Mouse (Mus musculus) liver, embryonic 13.5 days (tissue): Measurements from ENCODE around the gene Kcnn1. TPM values are rescaled to one million over a fixed set of nuclear protein-coding genes. Genes with fewer than 3 reads are reported as not detected.
A peak's percentile ranks its signal among the peaks of the same experiment; 100 is the strongest.

Experiments
- ATAC-seq: fragments of 200-750 bp; cut with Nextera tagmentation; 2 replicates; pipeline ENCODE4 v1.8.0; 2017; ENCODE audit warnings: low read depth, mild to moderate bottlenecking, moderate number of reproducible peaks, moderate library complexity
- DNase-seq: peaks from one replicate; pipeline ENCODE4 v3.0.0; 2022
- H3K27ac ChIP-seq: fragments of 300-500 bp; sonication (generic); 2 replicates; pipeline ENCODE4 v1.5.1; 2015; ENCODE audit warnings: moderate library complexity, mild to moderate bottlenecking, inconsistent platforms
- H3K27me3 ChIP-seq: fragments of 300-500 bp; sonication (generic); 2 replicates; pipeline ENCODE4 v1.6.1; 2015; ENCODE audit warnings: mild to moderate bottlenecking, inconsistent platforms
- H3K36me3 ChIP-seq: fragments of 300-500 bp; sonication (generic); 2 replicates; pipeline ENCODE4 v1.6.1; 2015; ENCODE audit warnings: mild to moderate bottlenecking, inconsistent platforms
- H3K4me1 ChIP-seq: fragments of 300-500 bp; sonication (generic); replicated peaks from 2 replicates; pipeline ENCODE4 v1.6.1; 2015; ENCODE audit warnings: inconsistent platforms
- H3K4me2 ChIP-seq: fragments of 300-500 bp; sonication (generic); 2 replicates; pipeline ENCODE4 v1.6.1; 2015; ENCODE audit warnings: inconsistent platforms, mild to moderate bottlenecking, moderate library complexity
- H3K4me3 ChIP-seq: fragments of 300-500 bp; sonication (generic); replicated peaks from 2 replicates; pipeline ENCODE4 v1.5.1; 2015; ENCODE audit warnings: mild to moderate bottlenecking, inconsistent platforms
- H3K9ac ChIP-seq: fragments of 300-500 bp; sonication (generic); 2 replicates; pipeline ENCODE4 v1.6.1; 2015; ENCODE audit warnings: mild to moderate bottlenecking, inconsistent platforms
- H3K9me3 ChIP-seq: fragments of 300-500 bp; sonication (generic); replicated peaks from 2 replicates; pipeline ENCODE4 v1.6.1; 2016; ENCODE audit warnings: inconsistent platforms
- WGBS: fragments of 180-500 bp; shearing (Covaris S2); methylation state at CpG from one replicate; pipeline ENCODE4 v1.1.7; 2015; ENCODE audit not compliant: insufficient replicate concordance; 5-methylcytosine and 5-hydroxymethylcytosine counted together
- polyA plus RNA-seq: library from polyadenylated mRNA; unstranded; fragments of >200 nt; fragmentation: Nextera tagmentation; extraction: Ambion mirVana; gene quantifications from 2 replicates; pipeline ENCODE4 v1.2.1, GENCODE M21; 2015

Kcnn1 gene
- polyA plus RNA-seq, 1 experiment from 2014 or later: 0.29 TPM

GRCm38 (mm10) chr8:70876382-70876781 lies 13.3 kb upstream of the Kcnn1 start:
- 28% methylated on average over 4 of the region's 4 CpGs for WGBS
- Histone ChIP-seq H3K27ac (no peak overlapping the region), H3K9ac (0 out of 2 replicates have a peak overlapping the region, but pooled peaks have one; percentile 22)

DNA sequence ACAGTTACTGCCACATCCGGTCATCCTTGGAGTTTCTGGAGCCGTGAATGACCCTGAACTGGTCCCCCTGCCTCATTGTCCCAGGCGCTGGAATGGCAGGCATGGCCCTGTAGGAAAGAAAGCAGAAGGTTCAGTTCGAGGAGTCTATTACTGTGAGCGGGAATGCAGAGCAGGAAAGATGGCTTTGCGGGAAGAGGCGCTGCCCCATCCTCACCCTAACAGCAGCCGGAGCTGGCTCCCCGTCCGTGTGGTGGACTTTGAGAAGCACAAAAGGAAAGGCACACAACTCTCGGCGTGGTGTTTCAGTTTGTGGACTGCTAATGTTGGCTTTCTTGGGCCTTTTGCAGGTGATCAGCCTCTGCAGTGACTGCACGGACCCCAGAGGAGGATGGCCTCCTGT lies 11.4 kb upstream of the Kcnn1 start:
- Histone ChIP-seq H3K9ac (no peak overlapping the region), H3K4me1 (peaks cover 41% of the 10 kb centered on the region), H3K27ac (no peak overlapping the region), H3K4me3 (no peak overlapping the region), H3K27me3 (peaks cover 4% of the 10 kb centered on the region), H3K9me3 (no peaks in the 10 kb centered on the region), H3K36me3 (no peaks in the 10 kb centered on the region), H3K4me2 (no peak overlapping the region)
- DNase-seq (no peak), ATAC-seq (no peak)
- WGBS: 85% methylated on average over 13 of the region's 13 CpGs

More at GRCm38 (mm10) chr8:70876382-70876781, 13.3 kb upstream of the Kcnn1 start:
- no peak overlapping the region for H3K4me2 ChIP-seq
- H3K4me3 ChIP-seq: no peak overlapping the region
- H3K9me3 ChIP-seq: no peaks in the 10 kb centered on the region
- ATAC-seq (no peak), DNase-seq (no peak)
- peaks cover 20% of the 10 kb centered on the region for H3K27me3 ChIP-seq
- peaks cover 30% of the 10 kb centered on the region for H3K4me1 ChIP-seq
- H3K36me3 ChIP-seq: no peaks in the 10 kb centered on the region

DNA sequence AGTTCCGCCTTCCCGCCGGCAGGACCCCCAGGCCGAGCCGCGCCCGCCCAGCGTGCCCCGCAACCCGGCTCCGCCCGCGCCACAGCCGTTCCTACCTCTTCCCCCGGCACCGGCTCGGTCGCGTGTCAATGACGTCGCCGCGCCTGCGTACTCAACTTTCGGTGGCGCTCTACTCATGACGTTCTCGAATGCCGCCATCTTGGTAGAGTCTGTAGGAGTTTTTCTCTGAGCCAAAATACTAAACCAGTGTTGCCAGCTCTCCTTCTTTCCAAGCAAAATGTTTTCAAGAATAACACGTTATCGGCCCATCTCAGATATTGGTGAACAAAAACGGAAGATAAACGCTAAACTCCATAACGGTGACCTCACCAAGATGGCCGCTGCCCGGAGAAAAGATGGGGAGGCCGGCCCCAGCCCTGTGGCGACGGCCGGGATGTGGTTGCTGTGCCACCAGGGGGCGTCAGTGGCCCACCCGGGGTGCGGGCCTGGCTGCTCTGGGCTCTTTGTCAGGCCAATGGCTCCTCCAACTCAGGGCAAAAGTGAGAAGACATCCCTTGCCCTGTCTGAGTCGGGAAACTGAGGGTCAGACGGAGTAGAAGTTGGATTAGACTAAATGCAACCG lies 10.4 kb upstream of the Kcnn1 start, which contains the start of gene Ccdc124:
Gene Ccdc124 (minus strand): TSS at position 572 of the 622 bp plus-strand sequence.
- H3K9me3 ChIP-seq: no peaks in the 10 kb centered on the region
- peak within 1 kb of the TSS; percentile 84 for H3K9ac ChIP-seq
- H3K4me3 ChIP-seq: peak within 1 kb of the TSS; percentile 88
- peaks cover 51% of the 10 kb centered on the region for H3K4me1 ChIP-seq
- peak; percentile 93 for DNase-seq
- no peaks in the 10 kb centered on the region for H3K27me3 ChIP-seq
- H3K27ac ChIP-seq: peak within 1 kb of the TSS; percentile 84
- H3K36me3 ChIP-seq: 0 out of 2 replicates have a peak, but pooled peaks cover 5% of the 10 kb centered on the region
- ATAC-seq: peak; percentile 85
- H3K4me2 ChIP-seq: peak within 1 kb of the TSS; percentile 92
- WGBS: 1% methylated on average over 46 of the region's 46 CpGs

DNA sequence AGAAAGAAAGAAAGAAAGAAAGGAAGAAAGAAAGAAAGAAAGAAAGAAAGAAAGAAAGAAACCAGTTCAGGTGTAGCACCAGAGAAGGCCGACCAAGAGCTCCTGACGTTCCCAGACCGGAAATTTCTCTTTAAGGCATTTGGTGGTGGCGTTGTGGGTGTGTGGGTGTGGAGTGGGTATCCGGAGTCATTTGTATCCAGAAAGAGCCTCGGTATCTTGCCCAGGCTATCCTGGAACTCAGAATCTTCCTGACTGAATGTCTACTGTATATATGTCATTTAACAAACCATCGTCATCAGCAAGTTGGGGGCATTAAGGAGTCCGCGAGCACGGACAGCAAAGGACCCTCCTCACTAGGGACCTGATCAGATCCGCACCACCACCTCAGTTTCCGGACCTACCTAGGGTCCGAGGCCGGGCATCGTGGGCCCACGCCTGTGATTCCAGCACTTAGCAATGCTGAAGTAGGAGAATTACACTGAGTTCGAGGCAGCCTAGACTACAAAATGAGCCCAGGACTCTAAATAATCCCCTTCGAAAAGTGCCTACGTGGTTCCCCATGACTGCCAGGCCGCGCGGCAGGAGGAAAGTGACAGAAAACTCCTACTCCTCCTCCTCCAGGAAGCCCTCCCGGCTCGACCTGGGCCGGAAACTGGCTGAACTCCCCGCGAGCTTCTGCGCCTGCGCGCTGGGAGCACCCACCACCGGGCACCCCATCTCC lies 9.7 kb upstream of the Kcnn1 start:
- peaks cover 11% of the 10 kb centered on the region for H3K36me3 ChIP-seq
- no peaks in the 10 kb centered on the region for H3K27me3 ChIP-seq
- H3K4me1 ChIP-seq: peaks cover 56% of the 10 kb centered on the region
- H3K4me3 ChIP-seq: peak overlapping the region; percentile 88
- peak overlapping the region; percentile 92 for H3K4me2 ChIP-seq
- H3K9me3 ChIP-seq: no peaks in the 10 kb centered on the region
- H3K27ac ChIP-seq: peak overlapping the region; percentile 84
- ATAC-seq: no peak
- DNase-seq: no peak
- 3% methylated on average over 31 of the region's 31 CpGs for WGBS
- peak overlapping the region; percentile 84 for H3K9ac ChIP-seq

GRCm38 (mm10) chr8:70871195-70871807 lies 8.2 kb upstream of the Kcnn1 start:
- Histone ChIP-seq H3K36me3 (peaks cover 15% of the 10 kb centered on the region), H3K4me1 (peaks cover 61% of the 10 kb centered on the region), H3K9ac (peak overlapping the region; percentile 59), H3K9me3 (no peaks in the 10 kb centered on the region), H3K4me3 (0 out of 2 replicates have a peak overlapping the region, but pooled peaks have one; percentile 28), H3K4me2 (peak overlapping the region; percentile 39; the same call in 1 of the 2 replicates), H3K27ac (peak overlapping the region; percentile 53), H3K27me3 (no peaks in the 10 kb centered on the region)
- no peak for ATAC-seq
- DNase-seq: no peak
- 74% methylated on average over 5 of the region's 5 CpGs for WGBS

DNA sequence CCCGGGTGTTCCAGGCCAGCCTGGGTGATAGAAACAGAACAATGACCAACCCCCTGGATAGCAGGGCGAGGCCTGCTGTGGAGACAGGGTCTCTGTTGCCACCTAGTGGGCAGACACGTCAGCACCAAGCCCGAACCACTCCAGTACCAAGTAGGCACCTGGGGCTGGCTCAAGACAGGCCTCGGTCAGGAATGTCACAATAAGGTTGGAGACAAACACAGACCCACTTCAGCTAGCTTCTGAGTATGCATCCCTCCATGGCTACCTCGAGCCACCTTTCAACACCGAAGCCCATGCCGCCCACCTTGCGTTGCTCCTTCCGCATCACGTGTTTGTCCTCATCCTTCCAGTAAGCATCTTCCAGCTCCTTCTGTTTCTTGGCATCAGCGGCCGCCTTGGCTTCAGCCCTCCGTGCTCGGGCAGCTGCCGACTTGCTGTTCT lies 6.6 kb upstream of the Kcnn1 start:
- peaks cover 9% of the 10 kb centered on the region for H3K27me3 ChIP-seq
- ATAC-seq (peak; percentile 8; the same call in 1 of the 2 replicates), DNase-seq (peak; percentile 67)
- peaks cover 15% of the 10 kb centered on the region for H3K36me3 ChIP-seq
- peak overlapping the region; percentile 47; the same call in 1 of the 2 replicates for H3K27ac ChIP-seq
- no peaks in the 10 kb centered on the region for H3K9me3 ChIP-seq
- no peak overlapping the region for H3K4me3 ChIP-seq
- H3K9ac ChIP-seq: 0 out of 2 replicates have a peak overlapping the region, but pooled peaks have one; percentile 37
- peaks cover 69% of the 10 kb centered on the region for H3K4me1 ChIP-seq
- 49% methylated on average over 16 of the region's 16 CpGs for WGBS
- H3K4me2 ChIP-seq: peak overlapping the region; percentile 67

DNA sequence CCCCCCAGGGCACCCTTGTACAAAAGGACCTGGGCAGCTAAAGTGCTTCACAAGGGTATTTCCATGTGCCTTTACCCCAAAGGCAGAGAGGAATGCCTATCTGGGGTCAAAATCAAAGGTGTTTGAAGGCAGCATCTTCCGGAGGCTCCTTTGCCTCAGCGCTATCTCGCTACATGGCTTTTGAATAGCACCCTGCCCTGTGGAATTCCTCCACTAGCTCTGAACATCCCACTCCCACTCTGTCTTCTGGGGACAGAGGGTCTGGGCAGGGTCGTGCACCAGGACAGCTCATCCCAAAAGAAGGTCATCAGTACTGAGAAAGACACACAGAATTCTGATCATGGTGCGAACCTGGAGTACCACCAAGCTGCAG lies 6.1 kb upstream of the Kcnn1 start:
- H3K36me3 ChIP-seq: peaks cover 15% of the 10 kb centered on the region
- peak overlapping the region; percentile 38 for H3K4me3 ChIP-seq
- peak overlapping the region; percentile 37 for H3K9ac ChIP-seq
- 56% methylated on average over 5 of the region's 5 CpGs for WGBS
- H3K27me3 ChIP-seq: peaks cover 14% of the 10 kb centered on the region
- no peaks in the 10 kb centered on the region for H3K9me3 ChIP-seq
- ATAC-seq (no peak), DNase-seq (no peak)
- H3K27ac ChIP-seq: peak overlapping the region; percentile 47
- H3K4me2 ChIP-seq: peak overlapping the region; percentile 67
- H3K4me1 ChIP-seq: peaks cover 73% of the 10 kb centered on the region

DNA sequence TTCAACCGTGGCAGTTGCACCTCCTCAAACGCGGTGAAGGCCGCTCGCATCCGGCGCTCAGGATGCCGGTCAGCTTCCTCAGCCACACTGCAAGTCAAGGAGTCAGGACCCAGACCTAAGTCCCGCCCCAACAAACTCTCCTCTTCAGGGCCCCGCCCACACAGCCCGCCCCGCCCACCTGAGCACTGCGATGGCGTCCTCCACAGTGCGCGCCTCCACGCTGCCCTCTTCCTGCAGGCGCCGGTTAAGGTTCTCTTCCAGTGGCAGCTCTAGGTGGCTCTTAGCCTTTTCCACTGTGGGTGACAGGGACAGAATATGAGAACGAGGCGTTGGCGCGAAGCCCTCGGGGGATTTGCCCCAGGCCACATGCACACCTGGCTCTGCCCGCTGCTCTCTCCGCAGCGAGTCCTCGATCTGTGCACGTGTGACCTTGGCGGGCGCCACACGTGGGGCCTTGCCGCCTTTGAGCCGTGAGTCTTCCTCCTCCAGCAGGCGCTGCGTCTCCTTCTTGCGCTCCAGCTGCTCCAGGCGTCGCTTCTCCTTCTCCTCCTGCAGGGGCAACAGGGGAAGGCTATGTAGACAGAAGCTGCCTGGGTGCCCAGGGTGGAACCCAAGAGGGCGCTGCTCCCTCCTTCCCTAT lies 5.6 kb upstream of the Kcnn1 start:
- peaks cover 74% of the 10 kb centered on the region for H3K4me1 ChIP-seq
- H3K4me3 ChIP-seq: peak overlapping the region; percentile 38
- peak; percentile 63 for DNase-seq

DNA sequence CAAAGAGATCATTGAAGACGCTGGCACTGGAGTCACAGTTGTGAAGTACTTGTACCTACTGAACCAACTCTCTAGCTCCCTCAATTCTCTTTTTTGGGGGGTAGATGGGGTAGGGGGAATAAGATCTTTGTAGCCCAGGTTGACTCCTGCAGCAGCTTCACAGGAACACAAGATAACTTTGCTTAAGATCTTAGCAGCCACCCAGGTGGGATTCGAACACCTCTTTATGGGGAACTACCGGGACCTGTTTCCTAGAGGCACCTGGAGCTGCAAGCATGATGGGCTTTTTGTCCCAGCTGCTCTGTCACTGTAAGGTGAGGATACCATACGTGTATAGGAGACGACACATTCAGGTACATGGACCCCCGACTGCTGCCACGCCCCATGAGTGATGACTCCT lies 3.5 kb upstream of the Kcnn1 start:
- Histone ChIP-seq H3K9ac (0 out of 2 replicates have a peak overlapping the region, but pooled peaks have one; percentile 68), H3K27me3 (peaks cover 40% of the 10 kb centered on the region), H3K9me3 (no peaks in the 10 kb centered on the region), H3K4me1 (peaks cover 73% of the 10 kb centered on the region), H3K4me3 (peak overlapping the region; percentile 74), H3K27ac (peak overlapping the region; percentile 91), H3K4me2 (peak overlapping the region; percentile 88), H3K36me3 (peaks cover 15% of the 10 kb centered on the region)
- WGBS: 86% methylated on average over 7 of the region's 7 CpGs
- no peak for DNase-seq
- no peak for ATAC-seq

More for the DNA sequence above, 5.6 kb upstream of the Kcnn1 start:
- peak overlapping the region; percentile 67 for H3K4me2 ChIP-seq
- peaks cover 19% of the 10 kb centered on the region for H3K27me3 ChIP-seq
- H3K9ac ChIP-seq: peak overlapping the region; percentile 37
- no peaks in the 10 kb centered on the region for H3K9me3 ChIP-seq
- ATAC-seq: peak; percentile 22; the same call in 1 of the 2 replicates
- H3K36me3 ChIP-seq: peaks cover 15% of the 10 kb centered on the region
- H3K27ac ChIP-seq: peak overlapping the region; percentile 47; the same call in 1 of the 2 replicates
- 41% methylated on average over 40 of the region's 40 CpGs for WGBS

- peaks cover 15% of the 10 kb centered on the region for H3K36me3 ChIP-seq
- H3K4me3 ChIP-seq: peak overlapping the region; percentile 74
- ATAC-seq (peak; percentile 13; the same call in 1 of the 2 replicates), DNase-seq (no peak)
- H3K27me3 ChIP-seq: peaks cover 45% of the 10 kb centered on the region
- peaks cover 68% of the 10 kb centered on the region for H3K4me1 ChIP-seq
- H3K4me2 ChIP-seq: peak overlapping the region; percentile 88
- WGBS: 10% methylated on average over 12 of the region's 12 CpGs
- H3K9me3 ChIP-seq: no peaks in the 10 kb centered on the region
- H3K9ac ChIP-seq: peak overlapping the region; percentile 68
- peak overlapping the region; percentile 91 for H3K27ac ChIP-seq
These were observed 3.0 kb upstream of the Kcnn1 start for GRCm38 (mm10) chr8:70866001-70866520.
